Mouse (Mus musculus): ENCODE measurements around the gene Vmn2r88. TPM values are rescaled to one million over a fixed set of nuclear protein-coding genes. Genes with fewer than 3 reads are reported as not detected.

Vmn2r88 gene
- polyA plus RNA-seq (2014; fragmentation: Illumina TruSeq; extraction: RNeasy Lipid Tissue Mini Kit (QIAGEN cat#74804); ENCODE audit: low read depth, low replicate concordance): 0.98 TPM

DNA sequence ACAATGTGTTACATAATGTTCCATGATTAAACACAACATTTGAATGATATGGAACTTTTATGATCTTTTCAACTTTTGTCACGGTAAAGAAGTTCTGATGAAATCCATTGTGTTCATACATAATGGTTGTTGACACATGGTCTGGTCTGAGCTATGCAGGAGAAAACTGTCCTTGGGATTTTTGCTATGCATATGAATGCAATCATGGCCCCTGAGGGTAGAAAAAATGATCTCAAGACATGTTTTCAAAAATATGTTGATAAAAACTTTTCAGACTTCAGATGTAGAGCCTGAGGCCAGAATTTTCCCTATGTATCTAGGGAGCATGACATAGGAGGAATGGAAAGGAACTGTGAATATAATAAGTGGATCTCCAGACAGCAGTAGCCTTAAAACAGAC is at the start of gene Vmn2r88:
Vmn2r88 (plus strand) TSS at position 301 of the 400 bp plus-strand sequence.

DNA sequence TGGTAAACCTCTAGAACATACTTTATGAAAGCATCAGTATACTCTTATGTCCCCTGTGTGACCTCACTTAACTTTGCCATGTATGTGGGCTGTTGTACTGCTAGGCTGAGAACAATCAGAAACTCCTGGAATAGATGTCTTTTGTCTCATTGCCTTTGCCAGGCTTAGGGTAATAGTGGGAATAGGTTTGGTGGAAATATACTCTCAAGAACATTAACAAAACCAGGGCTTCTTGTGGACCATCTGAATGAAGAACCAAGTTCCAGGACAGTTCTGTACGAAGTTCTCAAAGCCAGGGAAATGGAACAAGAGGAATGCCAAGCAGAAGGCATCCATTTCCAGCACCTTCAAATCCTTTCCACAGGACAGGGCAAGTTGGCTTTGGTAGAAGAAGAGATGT is 49.2 kb upstream of the Vmn2r88 start, which contains the start of gene Gm7247:
Gm7247 (plus strand) TSS at position 301 of the 400 bp plus-strand sequence.

DNA sequence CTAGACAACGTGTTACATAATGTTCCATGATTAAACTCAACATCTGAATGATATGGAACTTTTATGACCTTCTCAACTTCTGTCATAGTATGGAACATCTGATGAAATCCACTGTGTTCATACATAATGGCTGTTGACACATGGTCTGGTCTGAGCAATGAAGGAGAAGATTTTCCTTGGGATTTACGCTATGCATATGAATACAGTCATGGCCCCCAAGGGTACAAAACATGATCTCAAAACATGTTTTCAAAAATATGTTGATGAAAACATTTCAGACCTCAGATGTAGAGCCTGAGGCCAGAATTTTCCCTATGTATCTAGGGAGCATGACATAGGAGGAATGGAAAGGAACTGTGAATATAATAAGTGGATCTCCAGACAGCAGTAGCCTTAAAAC is 40.9 kb downstream of the Vmn2r88 start, which contains the start of gene Vmn2r89:
Vmn2r89 (plus strand) TSS at position 301 of the 400 bp plus-strand sequence.

Other genes with a start within 250 kb of the Vmn2r88 start
- gene Rnase2b, start 248.6 kb upstream of the Vmn2r88 start, polyA plus RNA-seq (2014; fragmentation: Illumina TruSeq; extraction: RNeasy Lipid Tissue Mini Kit (QIAGEN cat#74804); ENCODE audit: low read depth, low replicate concordance): not detected
- not detected for gene Ang2, start 211.7 kb upstream of the Vmn2r88 start, polyA plus RNA-seq (2014; fragmentation: Illumina TruSeq; extraction: RNeasy Lipid Tissue Mini Kit (QIAGEN cat#74804); ENCODE audit: low read depth, low replicate concordance)
- not detected for gene Ear14, start 207.4 kb upstream of the Vmn2r88 start, polyA plus RNA-seq (2014; fragmentation: Illumina TruSeq; extraction: RNeasy Lipid Tissue Mini Kit (QIAGEN cat#74804); ENCODE audit: low read depth, low replicate concordance)
- not detected for gene Rnase2a, start 154.7 kb upstream of the Vmn2r88 start, polyA plus RNA-seq (2014; fragmentation: Illumina TruSeq; extraction: RNeasy Lipid Tissue Mini Kit (QIAGEN cat#74804); ENCODE audit: low read depth, low replicate concordance)
- gene Gm7247, start 49.1 kb upstream of the Vmn2r88 start, polyA plus RNA-seq (2014; fragmentation: Illumina TruSeq; extraction: RNeasy Lipid Tissue Mini Kit (QIAGEN cat#74804); ENCODE audit: low read depth, low replicate concordance): not detected
- 0.03 TPM for gene Vmn2r89, start 41.0 kb downstream of the Vmn2r88 start, polyA plus RNA-seq (2014; fragmentation: Illumina TruSeq; extraction: RNeasy Lipid Tissue Mini Kit (QIAGEN cat#74804); ENCODE audit: low read depth, low replicate concordance)
- 12.6 TPM for gene Gm5622, start 142.0 kb downstream of the Vmn2r88 start, polyA plus RNA-seq (2014; fragmentation: Illumina TruSeq; extraction: RNeasy Lipid Tissue Mini Kit (QIAGEN cat#74804); ENCODE audit: low read depth, low replicate concordance)
- 1.7 TPM for gene Gm17175, start 163.2 kb downstream of the Vmn2r88 start, polyA plus RNA-seq (2014; fragmentation: Illumina TruSeq; extraction: RNeasy Lipid Tissue Mini Kit (QIAGEN cat#74804); ENCODE audit: low read depth, low replicate concordance)
- 7.3 TPM for gene Gm17174, start 181.3 kb downstream of the Vmn2r88 start, polyA plus RNA-seq (2014; fragmentation: Illumina TruSeq; extraction: RNeasy Lipid Tissue Mini Kit (QIAGEN cat#74804); ENCODE audit: low read depth, low replicate concordance)
- gene Gm17078, start 200.5 kb downstream of the Vmn2r88 start, polyA plus RNA-seq (2014; fragmentation: Illumina TruSeq; extraction: RNeasy Lipid Tissue Mini Kit (QIAGEN cat#74804); ENCODE audit: low read depth, low replicate concordance): 0.90 TPM
- 113 TPM for gene Gm4181, start 224.8 kb downstream of the Vmn2r88 start, polyA plus RNA-seq (2014; fragmentation: Illumina TruSeq; extraction: RNeasy Lipid Tissue Mini Kit (QIAGEN cat#74804); ENCODE audit: low read depth, low replicate concordance)